Mouse (Mus musculus) brain, embryonic 14.5 days (tissue): ENCODE measurements around the gene Dusp1.

ENCODE experiments used
- CTCF ChIP-seq: fragments of 200-500 bp; IDR thresholded peaks from 2 replicates; pipeline ENCODE4 v1.5.1; 2012; ENCODE audit warnings: inconsistent platforms, mild to moderate bottlenecking, moderate library complexity, borderline replicate concordance; ENCODE audit not compliant: insufficient read depth, insufficient read length; ENCODE audit errors: extremely low read depth
- POLR2A ChIP-seq: fragments of 200-500 bp; IDR thresholded peaks from 2 replicates; pipeline ENCODE4 v1.6.1; 2012; ENCODE audit warnings: mild to moderate bottlenecking, inconsistent platforms, borderline replicate concordance; ENCODE audit not compliant: poor library complexity, insufficient read depth, insufficient read length, severe bottlenecking; ENCODE audit errors: extremely low read depth

DNA sequence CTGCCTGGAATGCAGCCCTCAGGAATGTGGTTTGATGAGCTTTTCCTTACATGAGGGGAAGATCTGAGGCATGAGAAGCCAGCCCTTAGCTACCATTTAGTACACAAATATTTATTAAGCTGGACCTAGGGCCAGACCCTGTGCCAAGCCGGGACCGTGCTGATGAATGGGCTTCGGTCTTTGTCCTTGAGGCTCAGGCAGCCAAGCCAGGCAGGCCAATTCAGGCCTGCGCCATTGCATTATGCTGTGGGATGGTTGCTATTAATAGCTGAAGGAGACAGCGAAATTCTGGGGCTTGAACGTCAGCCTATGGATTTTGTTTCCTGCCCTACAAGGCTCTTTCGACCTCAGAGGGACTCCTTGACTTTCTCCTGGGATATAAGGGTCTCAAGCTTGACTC is 49.4 kb upstream of the Dusp1 start:
- TF ChIP-seq CTCF (no peak), POLR2A (no peak)
